19 mouse cellular contexts compared by ENCODE assay signal in the genomic region with DNA sequence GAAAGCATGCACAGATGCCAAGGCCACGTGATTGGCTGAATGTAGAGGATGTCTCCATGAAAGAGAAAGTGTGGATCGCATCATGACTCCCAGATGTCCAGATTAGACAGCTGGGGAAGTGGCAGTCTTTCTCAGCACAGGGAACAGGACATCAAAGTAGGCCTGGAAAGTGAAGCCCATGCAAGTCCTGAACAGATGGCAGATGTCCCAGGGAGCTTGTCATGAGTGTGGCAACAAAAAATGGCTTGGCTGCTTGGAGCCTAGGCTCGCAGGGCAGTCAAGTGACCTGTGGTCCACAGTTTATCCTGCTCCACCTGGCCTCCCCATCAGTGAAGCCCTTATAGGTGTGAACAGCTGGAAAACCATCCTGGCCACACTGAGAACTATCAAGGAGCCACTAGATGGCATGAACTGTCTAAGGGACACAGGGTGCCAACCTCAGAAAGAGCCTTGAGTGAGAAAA. TPM values are rescaled to one million over a fixed set of nuclear protein-coding genes. Genes with fewer than 3 reads are reported as not detected.
DNase-seq lines count a peak whose midpoint lies in the region; ATAC-seq and TF ChIP-seq lines count a peak whose summit lies in the region.
"Had no signal": no experiment of that assay in that cellular context is flagged by ENCODE, and none has a peak within 500 bp of the region (broad histone marks: within the 10 kb centered on the region; RNA-seq: fewer than 3 reads in every experiment).

No protein-coding gene starts in this region.

- H3K4me3 ChIP-seq in heart, postnatal 0 days (ENCODE audit: low read depth, low read length) = no peak overlapping the region
- H3K4me3 ChIP-seq: forebrain, embryonic 15.5 days; liver, embryonic 12.5 days; midbrain, embryonic 13.5 days had no signal

- no peak overlapping the region for H3K4me2 ChIP-seq in heart, postnatal 0 days (ENCODE audit: low read depth, low read length)
- H3K4me2 ChIP-seq: forebrain, embryonic 15.5 days; heart, embryonic 11.5 days; liver, embryonic 12.5 days; midbrain, embryonic 13.5 days had no signal

- TF ChIP-seq CTCF in heart, postnatal 0 days (IDR thresholded peaks at IDR 0.05; ENCODE audit: low read depth) = peak; percentile 25

- H3K36me3 ChIP-seq in heart, postnatal 0 days (replicated peaks; ENCODE audit: control insufficient read depth, insufficient read depth, low read length) = no peaks in the 10 kb centered on the region
- H3K36me3 ChIP-seq: forebrain, embryonic 15.5 days; liver, embryonic 12.5 days; midbrain, embryonic 13.5 days had no signal

- WGBS in heart, postnatal 0 days = 64% methylated on average over 3 of the region's 3 CpGs

- H3K9me3 ChIP-seq in heart, postnatal 0 days (replicated peaks; ENCODE audit: control insufficient read depth, low read length) = no peaks in the 10 kb centered on the region
- H3K9me3 ChIP-seq: forebrain, embryonic 15.5 days; liver, embryonic 12.5 days; midbrain, embryonic 13.5 days had no signal

- TF ChIP-seq EP300 in heart, postnatal 0 days (IDR thresholded peaks at IDR 0.05; ENCODE audit: low read depth) = no peak

- H3K4me1 ChIP-seq in heart, postnatal 0 days (ENCODE audit: control insufficient read depth, insufficient read depth) = no peaks in the 10 kb centered on the region

- peaks cover 27% of the 10 kb centered on the region for H3K27me3 ChIP-seq in heart, postnatal 0 days (ENCODE audit: control insufficient read depth, insufficient read depth, low read length)

- DNase-seq in heart, postnatal 0 days (ENCODE audit: low spot score) = no peak
- no peak for DNase-seq in heart, adult 9 months (ENCODE audit: low spot score in 2 of 2)
- DNase-seq in retina, postnatal 1 day = peak; percentile 52
- DNase-seq in retina, embryonic 14.5 days (ENCODE audit: low spot score) = no peak
- peak; percentile 44 to 54 for DNase-seq in cerebellum, postnatal 36 days
- no peak for DNase-seq in thymus, postnatal 36 days
- DNase-seq: adrenal gland, postnatal 10 days; gastrocnemius, postnatal 10 days; heart, postnatal 4 days; left cerebral cortex, postnatal 4 days; right cerebral cortex, postnatal 14 days had no signal

- no peak for ATAC-seq in heart, postnatal 0 days (ENCODE audit: insufficient read depth, low read depth)
- ATAC-seq in CD4-positive, CD25-positive, alpha-beta regulatory T cell, adult 4 months = no peak
- ATAC-seq: forebrain, embryonic 15.5 days; liver, embryonic 12.5 days; midbrain, embryonic 13.5 days had no signal

- H3K9ac ChIP-seq in heart, postnatal 0 days (replicated peaks; ENCODE audit: low read depth, low read length) = no peak overlapping the region
- H3K9ac ChIP-seq: forebrain, embryonic 15.5 days; liver, embryonic 12.5 days; midbrain, embryonic 13.5 days had no signal

- H3K27ac ChIP-seq in heart, postnatal 0 days (ENCODE audit: low read depth) = no peak overlapping the region
- H3K27ac ChIP-seq: forebrain, embryonic 15.5 days; liver, embryonic 12.5 days; macrophage; midbrain, embryonic 13.5 days had no signal

RNA-seq across cellular contexts. Expression of gene Kcna2, which starts 4.6 kb away (rescaled TPM):
- total RNA-seq in heart, postnatal 0 days (2014; rRNA removed; ENCODE audit: low replicate concordance) = 0.99 and 1.2 TPM in 2 replicates
- 0.01 and 0.07 TPM in 2 replicates for polyA plus RNA-seq in heart, postnatal 0 days (2015; fragmentation: Nextera tagmentation; extraction: Ambion mirVana)
- under 1 TPM; 0.35 to 0.76 TPM for polyA plus RNA-seq in CD4-positive, CD25-positive, alpha-beta regulatory T cell, adult 4 months (2017; shearing (Covaris generic))
- total RNA-seq: MEL had no signal
- polyA plus RNA-seq: testis, adult 2 months had no signal

Comparison
In these comparisons a context has a peak if more than half of its experiments do, and no peak if none do; other contexts are left out.
1. DNase-seq: peak in retina, postnatal 1 day (single experiment) and cerebellum, postnatal 36 days (2 of 2); none in heart, postnatal 0 days (single experiment), heart, adult 9 months (0 of 2), retina, embryonic 14.5 days (single experiment) and thymus, postnatal 36 days (0 of 2).